Mouse (Mus musculus) myocyte (in vitro differentiated cells): ENCODE data around the gene Wwox.

ENCODE experiments used
- MAX ChIP-seq: IDR thresholded peaks from one replicate; pipeline ENCODE4 v1.6.1; 2011; ENCODE audit warnings: low read depth, mild to moderate bottlenecking, control low read depth
- POLR2A ChIP-seq: IDR thresholded peaks from one replicate; pipeline ENCODE4 v1.6.1; 2011; ENCODE audit warnings: low read depth, mild to moderate bottlenecking, control low read depth, moderate library complexity; ENCODE audit not compliant: insufficient read length
- SRF ChIP-seq: IDR thresholded peaks from one replicate; pipeline ENCODE4 v1.6.1; 2011; ENCODE audit warnings: low read depth; ENCODE audit not compliant: control insufficient read depth, insufficient read length
- TCF12 ChIP-seq: IDR thresholded peaks from one replicate; pipeline ENCODE4 v1.6.1; 2011; ENCODE audit warnings: mild to moderate bottlenecking, control low read depth; ENCODE audit not compliant: poor library complexity, insufficient read depth, severe bottlenecking

DNA sequence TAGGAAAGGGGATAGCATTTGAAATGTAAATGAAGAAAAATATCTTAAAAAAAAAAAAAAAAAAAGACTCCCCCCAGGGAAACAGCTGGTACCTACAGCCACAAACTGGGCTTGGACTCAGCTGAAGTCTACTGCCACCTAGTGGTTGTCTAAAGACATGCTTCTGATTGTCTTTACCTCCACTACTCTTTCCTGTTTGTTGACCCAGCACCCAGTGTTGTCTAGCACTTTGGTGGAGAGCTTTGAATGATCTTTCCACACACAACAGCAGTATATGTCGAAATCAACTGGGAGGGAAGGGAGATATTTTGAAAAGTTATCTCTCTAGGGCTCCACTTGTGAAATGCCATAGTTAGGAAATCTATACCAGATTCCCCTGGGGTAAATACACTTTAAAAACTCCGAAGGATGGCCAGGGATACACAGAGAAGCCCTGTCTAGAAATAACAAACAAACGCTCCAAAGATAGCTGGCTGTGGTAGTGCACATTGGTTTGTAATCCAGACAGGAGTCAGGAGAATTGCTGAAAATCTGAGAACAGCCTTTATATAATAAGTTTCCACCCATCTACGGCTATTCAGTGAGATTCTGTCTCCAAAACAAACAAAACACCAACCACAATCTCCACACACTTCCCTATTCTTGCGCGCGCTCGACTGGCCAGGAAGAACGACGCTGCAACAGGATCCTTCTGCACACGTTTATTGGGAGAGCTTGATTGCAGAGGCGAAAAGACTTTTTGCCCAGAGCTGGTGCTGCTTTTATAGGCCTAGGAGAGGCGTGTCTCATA lies 48.8 kb upstream of the Wwox start:
- TF ChIP-seq TCF12 (no peak), POLR2A (no peak), MAX (no peak), SRF (no peak)
